Mouse (Mus musculus) spleen, adult 2 months (tissue): ENCODE results near the gene Fam19a3.

Experiments used
- CTCF ChIP-seq: fragments of 200-500 bp; IDR thresholded peaks from 2 replicates; pipeline ENCODE4 v1.5.1; 2011; ENCODE audit warnings: mild to moderate bottlenecking, inconsistent platforms; ENCODE audit not compliant: insufficient read depth, insufficient read length, insufficient replicate concordance; ENCODE audit errors: extremely low read depth
- POLR2A ChIP-seq: fragments of 200-500 bp; IDR thresholded peaks from 2 replicates; pipeline ENCODE4 v1.6.1; 2011; ENCODE audit warnings: low read depth, low read length, inconsistent platforms

- no peak for TF ChIP-seq CTCF
- no peak for TF ChIP-seq POLR2A
Observed at GRCm38 (mm10) chr3:104743864-104744263, 37.8 kb downstream of the Fam19a3 start.
